Mouse (Mus musculus): ENCODE results near the gene Slc2a9.

Slc2a9 gene

GRCm38 (mm10) chr5:38502992-38503391 is at the start of gene Slc2a9:
TSS of gene Slc2a9 (minus strand) at chr5:38503143.
- DNase-seq, result no peak

- DNase-seq, result no peak
These were observed 49.7 kb upstream of the Slc2a9 start for GRCm38 (mm10) chr5:38552615-38553014.

- no peak for DNase-seq
These were observed 47.4 kb upstream of the Slc2a9 start for GRCm38 (mm10) chr5:38550221-38550768.

- DNase-seq, result no peak
These were observed 46.5 kb upstream of the Slc2a9 start for GRCm38 (mm10) chr5:38549461-38549909.

- DNase-seq, result no peak
These were observed 44.4 kb upstream of the Slc2a9 start for GRCm38 (mm10) chr5:38547375-38547774.

- DNase-seq, result peak; percentile 51
These were observed 41.8 kb upstream of the Slc2a9 start for GRCm38 (mm10) chr5:38544423-38545415.

GRCm38 (mm10) chr5:38543496-38544217 is 40.7 kb upstream of the Slc2a9 start:
- peak; percentile 59 for DNase-seq

GRCm38 (mm10) chr5:38541728-38542127 is 38.8 kb upstream of the Slc2a9 start:
- DNase-seq, result peak; percentile 26

- no peak for DNase-seq
These were observed 38.0 kb upstream of the Slc2a9 start for GRCm38 (mm10) chr5:38540898-38541297.

GRCm38 (mm10) chr5:38538508-38538907 is 35.6 kb upstream of the Slc2a9 start:
- no peak for DNase-seq

GRCm38 (mm10) chr5:38537845-38538244 is 34.9 kb upstream of the Slc2a9 start:
- no peak for DNase-seq

- no peak for DNase-seq
These were observed 33.9 kb upstream of the Slc2a9 start for GRCm38 (mm10) chr5:38536822-38537221.

- DNase-seq, result no peak
These were observed 29.1 kb upstream of the Slc2a9 start for GRCm38 (mm10) chr5:38532084-38532483.

GRCm38 (mm10) chr5:38529724-38530428 is 26.9 kb upstream of the Slc2a9 start:
- DNase-seq, result no peak

GRCm38 (mm10) chr5:38522977-38523376 is 20.0 kb upstream of the Slc2a9 start:
- DNase-seq, result no peak

- no peak for DNase-seq
These were observed 17.9 kb upstream of the Slc2a9 start for GRCm38 (mm10) chr5:38520838-38521237.

GRCm38 (mm10) chr5:38516267-38516666 is 13.3 kb upstream of the Slc2a9 start:
- peak; percentile 69 for DNase-seq

GRCm38 (mm10) chr5:38512991-38513390 is 10.0 kb upstream of the Slc2a9 start:
- no peak for DNase-seq

GRCm38 (mm10) chr5:38509568-38509967 is 6.6 kb upstream of the Slc2a9 start:
- DNase-seq, result no peak

GRCm38 (mm10) chr5:38505435-38505765 is 2.5 kb upstream of the Slc2a9 start:
- DNase-seq, result no peak

GRCm38 (mm10) chr5:38504747-38505434 is 1.9 kb upstream of the Slc2a9 start:
- no peak for DNase-seq

GRCm38 (mm10) chr5:38504116-38504515 is 1.2 kb upstream of the Slc2a9 start:
- no peak for DNase-seq
